Mouse (Mus musculus) c-Kit-positive CD71-positive TER-119-positive erythroid progenitor cells, embryonic 14.5 days (primary cell): ENCODE measurements around the gene Wdr62.

Experiments
- DNase-seq: peaks from one replicate; pipeline ENCODE4 v3.0.0-alpha.2; 2013; ENCODE audit warnings: low spot score

Gene Wdr62

DNA sequence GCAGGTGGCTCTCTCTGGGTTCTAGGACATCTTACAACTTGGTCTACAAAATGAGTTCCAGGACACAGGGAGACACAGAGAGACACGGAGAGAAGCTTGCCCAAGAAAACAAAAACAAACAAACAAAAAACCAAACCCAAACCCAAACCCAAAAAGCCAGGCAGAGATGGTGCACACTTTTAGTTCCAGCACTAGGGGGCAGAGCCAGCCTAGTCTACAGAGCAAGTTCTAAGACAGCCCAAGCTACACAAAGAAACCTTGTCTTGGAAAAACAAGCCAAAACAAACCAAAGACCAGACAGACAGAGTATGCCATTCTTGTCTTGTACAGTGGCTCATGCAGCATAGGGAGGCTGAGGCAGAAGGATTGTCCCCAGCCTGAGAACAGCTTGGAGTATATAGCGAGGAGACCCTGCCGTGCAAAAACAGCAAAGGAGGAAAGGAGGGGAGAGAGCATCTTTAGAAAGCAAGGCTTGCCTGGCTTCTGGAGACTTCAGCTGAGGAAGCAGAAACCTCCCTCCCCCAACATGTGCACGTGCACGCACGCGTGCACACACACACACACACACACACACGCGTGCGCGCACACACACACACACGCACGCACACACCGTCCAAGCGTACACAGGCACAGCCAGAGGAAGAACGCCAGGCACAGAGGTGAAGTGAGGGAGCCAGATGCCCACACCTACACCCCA lies 26.0 kb upstream of the Wdr62 start:
- DNase-seq: no peak

- peak; percentile 47 for DNase-seq
Measured at GRCm38 (mm10) chr7:30300914-30301313, 20.7 kb upstream of the Wdr62 start.

DNA sequence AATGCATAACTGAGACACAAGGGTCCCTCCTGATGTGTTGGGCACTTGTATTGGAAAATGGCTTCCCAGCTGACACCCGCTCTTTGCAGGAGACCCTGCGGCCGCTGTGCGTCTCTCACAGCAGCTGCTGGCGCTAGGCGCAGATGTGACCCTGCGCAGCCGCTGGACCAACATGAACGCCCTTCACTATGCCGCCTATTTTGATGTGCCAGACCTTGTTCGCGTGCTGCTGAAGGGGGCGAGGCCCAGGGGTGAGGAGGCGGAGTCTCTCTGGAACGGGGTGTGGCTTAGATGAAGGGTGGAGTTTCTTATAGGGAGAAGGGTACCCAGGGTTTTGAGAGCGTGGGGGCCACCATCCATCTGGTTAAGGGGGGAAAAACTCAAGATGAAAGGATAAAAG lies 17.0 kb upstream of the Wdr62 start:
- DNase-seq: no peak

DNA sequence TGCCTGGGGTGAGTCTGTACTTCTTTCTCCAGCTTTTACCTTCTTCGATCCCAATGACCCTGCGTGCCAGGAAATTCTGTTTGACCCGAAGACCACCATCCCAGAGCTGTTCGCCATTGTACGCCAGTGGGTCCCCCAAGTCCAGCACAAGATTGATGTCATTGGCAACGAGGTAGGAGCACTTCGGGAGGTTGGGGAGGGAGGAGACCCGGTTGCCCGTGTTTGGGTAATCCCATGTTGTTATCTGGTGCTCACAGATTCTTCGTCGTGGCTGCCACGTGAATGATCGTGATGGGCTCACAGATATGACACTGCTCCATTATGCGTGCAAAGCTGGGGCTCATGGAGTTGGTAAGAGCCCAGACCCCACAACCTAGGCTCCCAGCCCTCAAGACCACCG lies 16.6 kb upstream of the Wdr62 start:
- no peak for DNase-seq

DNA sequence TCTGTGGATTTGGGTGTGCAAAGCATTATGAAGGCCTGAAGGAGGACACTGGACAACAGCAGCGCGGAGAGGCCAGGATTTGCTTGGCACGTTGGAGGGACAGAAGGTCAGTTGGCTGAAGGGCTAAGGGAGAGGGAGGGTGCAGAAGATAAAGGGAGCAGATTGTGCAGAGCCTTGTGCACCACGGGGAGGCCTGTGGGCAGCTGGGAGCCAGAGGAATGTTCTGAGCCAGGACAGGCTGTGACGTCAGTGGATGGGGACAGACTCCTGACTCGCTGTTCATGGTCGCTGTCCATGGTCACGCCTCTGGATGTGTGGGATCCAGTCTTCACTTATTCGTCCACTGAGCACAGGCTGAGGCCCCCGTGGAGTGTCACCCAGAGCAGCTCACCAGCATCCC lies 14.9 kb upstream of the Wdr62 start:
- no peak for DNase-seq

GRCm38 (mm10) chr7:30294296-30294695 lies 14.1 kb upstream of the Wdr62 start:
- DNase-seq: no peak

GRCm38 (mm10) chr7:30293795-30294194 lies 13.6 kb upstream of the Wdr62 start:
- no peak for DNase-seq

- no peak for DNase-seq
Measured at GRCm38 (mm10) chr7:30291215-30292131, 11.3 kb upstream of the Wdr62 start, which contains the start of gene Clip3. Gene Clip3 (plus strand): TSS chr7:30291728.

- no peak for DNase-seq
Measured at GRCm38 (mm10) chr7:30289714-30290399, 9.6 kb upstream of the Wdr62 start.

DNA sequence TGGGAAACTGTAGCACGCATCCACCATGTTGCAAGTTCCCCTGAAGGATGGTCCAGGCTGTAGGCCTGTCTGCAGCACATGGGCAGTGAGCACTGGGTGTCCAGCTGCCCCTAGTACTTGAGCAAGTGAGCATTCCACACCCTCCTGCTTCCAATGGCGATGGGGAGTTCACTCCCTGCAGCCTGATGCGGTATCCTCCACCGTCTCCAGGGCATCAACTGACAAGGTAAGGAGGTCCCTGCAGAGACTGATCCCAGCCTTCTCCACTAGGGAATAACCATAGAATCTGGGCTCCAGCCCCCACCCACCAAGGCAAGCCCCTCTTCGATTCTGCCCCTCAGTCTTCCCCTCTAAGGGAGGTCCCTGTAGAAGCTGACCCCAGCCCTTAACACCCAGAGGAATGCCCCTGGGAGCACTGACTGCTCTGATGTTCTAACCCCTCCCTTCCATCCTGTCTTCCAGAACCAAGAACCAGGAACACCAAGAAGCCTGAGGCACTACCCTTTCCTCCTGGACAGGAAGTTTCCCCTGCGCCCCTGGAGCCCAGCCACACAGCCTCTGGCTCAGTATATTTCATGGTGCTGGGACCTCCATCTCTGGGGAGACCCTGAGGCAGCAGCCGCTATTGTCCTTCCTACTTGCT lies 9.0 kb upstream of the Wdr62 start:
- DNase-seq: no peak

- DNase-seq: no peak
Measured at GRCm38 (mm10) chr7:30288046-30288445, 7.8 kb upstream of the Wdr62 start.

GRCm38 (mm10) chr7:30286701-30287410 lies 6.6 kb upstream of the Wdr62 start:
- no peak for DNase-seq

DNA sequence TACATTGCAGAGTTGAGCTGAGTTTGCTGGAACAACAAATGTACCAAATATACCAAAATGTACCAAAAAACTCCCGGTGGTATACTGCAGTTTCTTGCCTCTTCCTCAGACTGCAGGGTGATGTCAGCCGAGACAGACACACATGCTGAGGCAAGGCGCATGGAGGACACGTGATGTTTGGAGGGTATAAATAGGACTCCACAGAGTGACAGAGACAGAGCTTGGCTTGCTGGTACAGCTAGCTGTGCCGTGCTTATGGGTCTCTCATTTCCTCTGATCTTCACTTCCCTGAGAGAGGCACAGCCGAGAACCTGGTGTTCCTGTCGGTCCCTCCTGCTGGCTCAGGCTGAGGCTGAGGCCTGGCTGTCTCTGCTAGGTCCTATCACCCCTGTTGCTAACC lies 2.5 kb upstream of the Wdr62 start:
- DNase-seq: no peak

GRCm38 (mm10) chr7:30281522-30281921 lies 1.3 kb upstream of the Wdr62 start:
- DNase-seq: no peak

DNA sequence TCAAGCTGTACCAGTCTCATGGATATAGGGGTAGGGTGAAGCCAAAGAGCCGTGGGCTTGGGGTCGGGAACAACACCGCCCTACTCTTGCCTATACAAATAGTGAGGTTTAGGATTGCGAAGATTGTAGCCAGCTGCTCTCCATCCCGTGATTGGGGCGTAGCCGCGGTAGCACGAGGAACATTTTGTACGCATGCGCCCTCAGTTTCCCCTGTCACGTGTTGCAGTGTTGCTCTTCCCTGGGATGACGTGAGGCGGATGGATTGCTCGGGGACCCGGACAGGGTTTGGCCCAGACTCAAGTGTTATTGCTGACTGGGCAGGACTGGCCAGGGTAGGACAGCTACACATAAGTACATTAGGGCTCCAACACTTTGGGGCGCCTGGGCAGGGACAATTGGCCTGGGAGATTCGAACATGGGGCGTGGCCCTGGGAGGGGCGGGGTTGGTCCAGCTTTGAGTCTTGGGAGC lies 485 bp upstream of the Wdr62 start:
- DNase-seq: peak; percentile 79

- no peak for DNase-seq
Measured at GRCm38 (mm10) chr7:30279536-30279935, 683 bp downstream of the Wdr62 start.

GRCm38 (mm10) chr7:30278911-30279310 lies 1.3 kb downstream of the Wdr62 start:
- no peak for DNase-seq

DNA sequence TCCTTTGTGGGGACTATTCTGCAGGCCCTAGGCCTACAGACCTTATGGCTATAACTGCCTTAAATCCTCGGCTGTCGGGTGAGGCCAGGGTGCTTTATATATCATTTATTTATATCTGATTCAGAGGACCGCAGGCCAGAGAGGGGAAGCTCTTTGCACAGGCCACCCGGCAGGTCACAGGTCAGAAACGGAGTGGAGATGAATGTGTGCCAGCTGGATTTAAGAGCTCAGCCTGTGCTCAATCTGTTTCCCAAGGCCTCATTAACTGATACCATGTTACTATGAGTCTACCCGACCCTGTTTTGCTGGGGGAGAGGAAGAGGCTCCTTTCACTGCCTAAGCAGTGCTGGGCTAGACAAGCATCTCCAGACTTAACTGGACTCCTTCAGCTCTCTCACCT lies 5.8 kb downstream of the Wdr62 start:
- no peak for DNase-seq

DNA sequence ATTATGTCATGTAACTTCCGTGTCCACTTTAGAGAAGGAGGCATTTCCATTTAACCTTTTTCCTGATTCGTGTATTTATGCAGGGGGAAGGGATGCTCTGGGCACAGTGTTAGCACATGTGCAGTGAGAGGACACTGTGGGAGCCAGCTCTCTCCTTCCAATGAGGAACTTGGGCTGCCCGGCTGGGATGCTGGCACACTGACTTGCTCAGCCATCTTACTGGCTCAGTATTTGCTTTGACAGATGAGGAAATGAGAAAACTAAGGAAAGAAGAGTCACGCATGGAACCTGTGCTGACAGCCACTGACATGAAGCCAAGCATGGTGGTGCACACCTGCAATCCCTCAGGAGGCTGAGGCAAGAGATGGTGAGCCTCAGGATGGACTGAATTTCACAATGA lies 10.6 kb downstream of the Wdr62 start:
- no peak for DNase-seq

GRCm38 (mm10) chr7:30266780-30267179 lies 13.4 kb downstream of the Wdr62 start:
- no peak for DNase-seq

DNA sequence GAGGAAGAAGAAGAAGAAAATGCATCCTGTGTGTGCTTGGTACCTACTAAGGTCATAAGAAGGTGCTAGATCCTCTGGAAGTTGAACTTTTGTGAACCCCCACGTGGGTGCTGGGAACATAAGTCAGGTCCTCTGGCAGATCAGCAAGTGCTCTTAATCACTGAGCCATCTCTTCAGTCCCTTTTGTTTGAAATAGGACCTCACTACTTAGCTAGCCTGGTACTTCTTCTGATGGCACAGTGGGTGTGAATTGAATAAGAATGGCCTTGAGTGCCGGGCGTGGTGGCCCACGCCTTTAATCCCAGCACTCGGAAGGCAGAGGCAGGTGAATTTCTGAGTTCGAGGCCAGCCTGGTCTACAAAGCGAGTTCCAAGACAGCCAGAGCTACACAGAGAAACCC lies 14.3 kb downstream of the Wdr62 start:
- DNase-seq: no peak
